Mouse (Mus musculus) ES-Bruce4 (cell line): ENCODE measurements around the gene Fam170b. TPM values are rescaled to one million over a fixed set of nuclear protein-coding genes. Genes with fewer than 3 reads are reported as not detected.

ENCODE experiments used
- H3K27ac ChIP-seq: 2 replicates; pipeline ENCODE4 v1.5.1; 2012; ENCODE audit warnings: low read length, inconsistent platforms; ENCODE audit not compliant: insufficient read depth
- H3K27me3 ChIP-seq: 2 replicates; pipeline ENCODE4 v1.6.1; 2012; ENCODE audit warnings: mild to moderate bottlenecking, low read length, inconsistent platforms; ENCODE audit not compliant: control insufficient read depth, poor library complexity, insufficient read depth, severe bottlenecking
- H3K36me3 ChIP-seq: 2 replicates; pipeline ENCODE4 v1.6.1; 2012; ENCODE audit warnings: inconsistent platforms, mild to moderate bottlenecking, low read length, moderate library complexity; ENCODE audit not compliant: control insufficient read depth, poor library complexity, insufficient read depth, severe bottlenecking
- H3K4me1 ChIP-seq: one replicate; pipeline ENCODE4 v1.8.1; 2011; ENCODE audit warnings: low read length; ENCODE audit not compliant: control insufficient read depth, insufficient read depth
- H3K4me3 ChIP-seq: 2 replicates; pipeline ENCODE4 v1.5.1; 2011; ENCODE audit warnings: low read depth, mild to moderate bottlenecking, low read length
- H3K9ac ChIP-seq: 2 replicates; pipeline ENCODE4 v1.6.1; 2012; ENCODE audit warnings: low read depth, mild to moderate bottlenecking, inconsistent platforms; ENCODE audit not compliant: poor library complexity, severe bottlenecking
- H3K9me3 ChIP-seq: replicated peaks from 2 replicates; pipeline ENCODE4 v1.6.1; 2012; ENCODE audit warnings: mild to moderate bottlenecking, low read length, inconsistent platforms; ENCODE audit not compliant: control insufficient read depth, poor library complexity, insufficient read depth, severe bottlenecking
- CTCF ChIP-seq: IDR thresholded peaks from one replicate; pipeline ENCODE4 v1.8.1; 2011; ENCODE audit warnings: low read depth, low read length
- EP300 ChIP-seq: IDR thresholded peaks from 2 replicates; pipeline ENCODE4 v1.6.1; 2011; ENCODE audit warnings: low read depth, low read length; ENCODE audit not compliant: insufficient read depth
- POLR2A ChIP-seq: IDR thresholded peaks from one replicate; pipeline ENCODE4 v1.8.1; 2011; ENCODE audit warnings: low read length; ENCODE audit not compliant: insufficient read depth
- polyA plus RNA-seq: library from polyadenylated mRNA; stranded (reverse); fragments of >200 nt; gene quantifications from 2 replicates; pipeline ENCODE4 v1.2.4, GENCODE M21; 2011; ENCODE audit warnings: low read depth; ENCODE audit not compliant: missing spikeins, insufficient read depth, insufficient read length

The Fam170b gene
- polyA plus RNA-seq: not detected in 2 replicates

DNA sequence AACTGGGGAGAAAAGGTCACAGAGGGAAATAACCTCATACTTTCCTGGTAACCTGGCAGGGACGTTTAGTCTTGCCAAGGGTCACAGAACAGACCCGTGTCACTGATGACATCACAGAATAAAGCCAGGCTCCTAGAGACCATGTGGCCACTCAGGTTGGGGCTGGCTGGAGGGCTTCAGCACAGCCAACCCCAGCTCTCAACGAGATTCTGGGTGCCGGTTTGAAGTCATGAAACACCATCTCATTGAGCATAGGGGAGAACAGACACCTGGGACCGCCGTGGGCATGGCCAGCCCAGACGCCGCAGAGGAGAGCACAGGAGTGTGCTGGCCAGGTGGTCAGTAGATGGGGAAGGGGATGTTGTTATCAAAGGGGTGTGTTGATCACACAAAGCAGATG is at the start of gene Fam170b:
TSS of gene Fam170b (plus strand) at position 116 of the 400 bp plus-strand sequence.
- Histone ChIP-seq H3K27me3 (no peaks in the 10 kb centered on the region; the same call in 1 of the 2 replicates), H3K4me1 (no peaks in the 10 kb centered on the region), H3K4me3 (no peak within 1 kb of the TSS), H3K36me3 (no peaks in the 10 kb centered on the region), H3K27ac (no peak within 1 kb of the TSS), H3K9ac (no peak within 1 kb of the TSS), H3K9me3 (no peaks in the 10 kb centered on the region)
- TF ChIP-seq POLR2A (no peak), EP300 (no peak), CTCF (no peak)

DNA sequence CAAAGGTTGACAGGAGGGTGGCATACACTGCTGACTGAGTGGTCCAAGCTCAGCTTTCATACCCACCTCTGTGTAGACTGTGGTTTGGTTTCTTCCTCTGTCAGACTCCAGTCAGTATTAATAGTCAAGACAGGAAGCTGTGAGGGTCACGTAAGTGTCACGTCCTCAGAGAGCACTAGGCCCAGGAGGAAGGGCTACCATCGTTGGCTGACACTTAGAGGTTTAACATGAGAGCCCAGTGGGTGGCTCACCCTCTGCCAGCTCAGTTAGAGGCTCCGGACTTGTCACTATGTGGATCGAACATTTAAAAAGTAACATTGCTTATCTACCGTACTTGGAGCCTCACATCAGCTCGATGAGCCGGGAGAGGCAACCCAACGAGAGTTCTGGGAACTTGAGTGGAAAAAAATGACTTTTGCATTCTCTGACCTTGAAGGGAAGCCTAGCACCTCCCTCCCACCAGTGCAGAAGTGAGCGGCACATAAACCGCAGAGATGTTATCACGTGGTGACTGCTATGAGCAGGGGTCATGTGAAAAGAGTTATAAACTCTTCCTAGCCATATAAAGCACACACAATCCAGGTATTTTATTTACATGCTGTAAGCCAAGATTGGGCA is 49.5 kb upstream of the Fam170b start:
- no peak for TF ChIP-seq EP300
- no peak for TF ChIP-seq POLR2A

DNA sequence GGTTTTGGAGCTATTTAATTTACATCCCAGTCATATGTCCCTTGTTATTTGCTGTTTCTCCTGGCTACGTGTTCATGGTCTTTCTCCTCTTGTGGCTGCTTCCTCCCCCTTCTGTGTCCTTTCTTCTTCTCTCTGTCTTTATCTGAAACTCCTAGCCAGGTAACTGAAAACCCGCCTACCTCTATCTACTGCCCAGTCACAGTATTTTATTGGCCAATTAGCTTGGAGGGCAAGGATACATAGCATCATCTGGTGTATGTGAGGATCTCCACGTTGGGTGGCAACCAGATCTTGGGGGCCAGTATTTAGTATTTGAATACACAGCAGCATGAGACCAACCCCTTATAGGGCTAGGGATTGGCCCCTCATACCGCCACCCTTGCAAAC is 49.0 kb upstream of the Fam170b start:
- H3K27me3 ChIP-seq: no peaks in the 10 kb centered on the region
- H3K4me1 ChIP-seq: no peaks in the 10 kb centered on the region
- TF ChIP-seq CTCF (no peak), EP300 (no peak), POLR2A (no peak)
- no peak overlapping the region for H3K27ac ChIP-seq
- H3K9ac ChIP-seq: no peak overlapping the region
- H3K36me3 ChIP-seq: no peaks in the 10 kb centered on the region
- no peak overlapping the region for H3K4me3 ChIP-seq
- no peaks in the 10 kb centered on the region for H3K9me3 ChIP-seq

More for the DNA sequence above, 49.5 kb upstream of the Fam170b start:
- no peaks in the 10 kb centered on the region for H3K4me1 ChIP-seq
- no peak overlapping the region for H3K27ac ChIP-seq
- no peak overlapping the region for H3K9ac ChIP-seq
- H3K9me3 ChIP-seq: no peaks in the 10 kb centered on the region
- H3K27me3 ChIP-seq: no peaks in the 10 kb centered on the region
- H3K4me3 ChIP-seq: no peak overlapping the region
- H3K36me3 ChIP-seq: no peaks in the 10 kb centered on the region

DNA sequence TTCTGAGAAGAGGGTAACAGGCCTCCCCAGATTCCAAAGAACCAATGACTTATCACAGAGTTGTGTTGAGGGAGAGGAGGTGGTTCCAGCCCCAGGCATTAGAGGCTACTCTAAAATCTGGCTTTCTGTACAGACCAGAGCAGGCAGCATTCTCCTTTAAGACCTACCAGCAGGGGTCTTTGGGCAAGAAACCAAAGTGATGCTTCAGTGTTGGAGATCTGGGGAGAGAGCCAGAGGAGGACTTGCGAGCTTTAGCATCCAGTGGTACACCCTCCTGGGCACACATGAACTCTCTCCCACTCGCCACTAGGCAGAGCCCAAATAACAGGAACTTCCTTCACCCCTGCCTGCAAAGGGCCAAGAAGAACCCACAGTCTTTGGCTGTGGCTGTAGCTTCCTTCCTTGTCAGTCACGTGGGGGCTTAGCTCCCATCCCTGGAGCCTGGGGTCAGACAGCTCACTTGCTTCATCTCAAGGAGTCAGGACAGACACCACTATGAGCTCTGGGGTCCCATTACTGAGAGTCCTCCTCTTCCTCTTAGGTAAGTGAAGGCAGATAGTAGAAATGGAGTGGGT is 48.1 kb upstream of the Fam170b start, which contains the start of gene Tmem273:
TSS of gene Tmem273 (plus strand) at position 408 of the 575 bp plus-strand sequence.
- Histone ChIP-seq H3K4me3 (no peak within 1 kb of the TSS), H3K4me1 (no peaks in the 10 kb centered on the region), H3K27ac (no peak within 1 kb of the TSS), H3K9me3 (no peaks in the 10 kb centered on the region), H3K9ac (no peak within 1 kb of the TSS), H3K36me3 (no peaks in the 10 kb centered on the region), H3K27me3 (no peaks in the 10 kb centered on the region)
- TF ChIP-seq CTCF (no peak), POLR2A (no peak), EP300 (no peak)

DNA sequence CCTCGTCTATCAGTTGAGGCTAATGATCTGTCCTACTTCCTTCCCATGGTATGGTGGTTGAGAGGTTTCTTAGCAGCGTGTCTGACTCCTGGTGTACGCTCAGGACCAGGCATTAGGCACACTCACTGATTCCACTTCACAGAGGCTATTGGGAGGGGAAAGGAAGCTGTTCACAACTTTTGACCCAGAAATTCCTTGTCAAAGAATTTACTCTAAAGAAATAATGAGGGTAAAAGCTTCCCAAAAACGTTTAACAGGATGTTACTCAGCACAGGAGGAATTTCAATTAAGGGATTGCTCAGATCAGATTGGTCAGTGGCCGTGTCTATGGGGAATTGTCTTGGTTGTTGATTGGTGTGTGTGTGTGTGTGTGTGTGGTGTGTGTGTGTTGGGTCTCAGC is 46.1 kb upstream of the Fam170b start:
- Histone ChIP-seq H3K9ac (no peak overlapping the region), H3K27ac (no peak overlapping the region), H3K36me3 (no peaks in the 10 kb centered on the region), H3K9me3 (no peaks in the 10 kb centered on the region), H3K27me3 (no peaks in the 10 kb centered on the region), H3K4me3 (no peak overlapping the region), H3K4me1 (no peaks in the 10 kb centered on the region)
- no peak for TF ChIP-seq CTCF
- TF ChIP-seq EP300: no peak
- no peak for TF ChIP-seq POLR2A

DNA sequence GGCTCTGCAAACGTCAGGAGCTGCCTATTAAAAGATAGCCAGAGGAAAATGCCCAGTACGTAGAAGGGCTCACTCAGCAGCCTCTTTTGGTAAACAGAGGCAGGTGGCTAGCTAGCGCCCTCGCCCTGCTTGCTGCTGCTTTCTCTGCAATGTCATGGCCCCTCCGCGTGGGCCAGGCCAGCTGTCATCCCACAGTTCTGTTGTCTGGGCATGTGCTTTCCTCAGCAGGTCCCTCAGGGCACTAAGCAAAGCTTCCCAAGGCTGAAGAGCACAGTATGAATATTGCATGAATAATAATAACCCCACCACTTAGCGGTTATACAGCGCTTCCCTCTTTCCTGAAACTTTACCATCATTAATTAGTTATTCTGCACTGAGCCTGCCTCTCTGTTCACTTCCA is 37.4 kb upstream of the Fam170b start:
- Histone ChIP-seq H3K36me3 (no peaks in the 10 kb centered on the region), H3K27me3 (no peaks in the 10 kb centered on the region), H3K9ac (no peak overlapping the region), H3K9me3 (no peaks in the 10 kb centered on the region), H3K4me3 (no peak overlapping the region), H3K4me1 (no peaks in the 10 kb centered on the region), H3K27ac (no peak overlapping the region)
- no peak for TF ChIP-seq POLR2A
- no peak for TF ChIP-seq CTCF
- no peak for TF ChIP-seq EP300
